Mouse (Mus musculus): ENCODE data around the gene Unc5a. TPM values are rescaled to one million over a fixed set of nuclear protein-coding genes. Genes with fewer than 3 reads are reported as not detected.
A peak's percentile ranks its signal among the peaks of the same experiment; 100 is the strongest.

Gene Unc5a
- 2.3 and 2.6 TPM in 2 replicates for polyA plus RNA-seq (2015; fragmentation: Nextera tagmentation; extraction: Ambion mirVana)

GRCm38 (mm10) chr13:54948531-54949493 lies at the start of gene Unc5a:
Gene Unc5a (plus strand): TSS chr13:54949411.
- no peaks in the 10 kb centered on the region for H3K9me3 ChIP-seq
- peaks cover 99% of the 10 kb centered on the region for H3K27me3 ChIP-seq (replicated peaks)
- H3K4me1 ChIP-seq = peaks cover 20% of the 10 kb centered on the region
- H3K4me3 ChIP-seq = peak within 1 kb of the TSS; percentile 68
- no peak for ATAC-seq (ENCODE audit: extremely low read depth, insufficient number of reproducible peaks, low FRiP score, low TSS enrichment)
- WGBS = under 1% methylated on average over 73 of the region's 91 CpGs
- H3K4me2 ChIP-seq = peak within 1 kb of the TSS; percentile 99
- H3K36me3 ChIP-seq = no peaks in the 10 kb centered on the region
- H3K9ac ChIP-seq = peak within 1 kb of the TSS; percentile 77
- 0 out of 2 replicates have a peak within 1 kb of the TSS, but pooled peaks have one; percentile 20 for H3K27ac ChIP-seq (replicated peaks)

- Histone ChIP-seq H3K27ac (replicated peaks) (no peak overlapping the region), H3K9ac (no peak overlapping the region), H3K4me2 (peak overlapping the region; percentile 2; the same call in 1 of the 2 replicates), H3K36me3 (no peaks in the 10 kb centered on the region), H3K27me3 (replicated peaks) (peaks cover 65% of the 10 kb centered on the region), H3K9me3 (no peaks in the 10 kb centered on the region; the same call in 1 of the 2 replicates), H3K4me3 (no peak overlapping the region), H3K4me1 (peaks cover 7% of the 10 kb centered on the region; the same call in 1 of the 2 replicates)
- ATAC-seq (ENCODE audit: extremely low read depth, insufficient number of reproducible peaks, low FRiP score, low TSS enrichment) = no peak
- WGBS = 5% methylated on average over 17 of the region's 17 CpGs
These were observed 37.2 kb upstream of the Unc5a start for GRCm38 (mm10) chr13:54912053-54912452.

GRCm38 (mm10) chr13:54912894-54913621 lies 36.2 kb upstream of the Unc5a start:
- no peak overlapping the region for H3K9ac ChIP-seq
- no peak for ATAC-seq (ENCODE audit: extremely low read depth, insufficient number of reproducible peaks, low FRiP score, low TSS enrichment)
- no peaks in the 10 kb centered on the region; the same call in 1 of the 2 replicates for H3K9me3 ChIP-seq
- no peak overlapping the region for H3K27ac ChIP-seq (replicated peaks)
- peaks cover 7% of the 10 kb centered on the region; the same call in 1 of the 2 replicates for H3K4me1 ChIP-seq
- H3K36me3 ChIP-seq = no peaks in the 10 kb centered on the region
- WGBS = 11% methylated on average over 16 of the region's 16 CpGs
- peaks cover 57% of the 10 kb centered on the region for H3K27me3 ChIP-seq (replicated peaks)
- no peak overlapping the region for H3K4me3 ChIP-seq
- no peak overlapping the region for H3K4me2 ChIP-seq

GRCm38 (mm10) chr13:54916644-54917043 lies 32.6 kb upstream of the Unc5a start:
- WGBS = 41% methylated on average over 5 of the region's 5 CpGs
- no peak for ATAC-seq (ENCODE audit: extremely low read depth, insufficient number of reproducible peaks, low FRiP score, low TSS enrichment)
- Histone ChIP-seq H3K9ac (no peak overlapping the region), H3K4me2 (no peak overlapping the region), H3K4me3 (no peak overlapping the region), H3K27ac (replicated peaks) (no peak overlapping the region), H3K9me3 (no peaks in the 10 kb centered on the region; the same call in 1 of the 2 replicates), H3K27me3 (replicated peaks) (peaks cover 30% of the 10 kb centered on the region), H3K36me3 (no peaks in the 10 kb centered on the region), H3K4me1 (peaks cover 7% of the 10 kb centered on the region; the same call in 1 of the 2 replicates)

GRCm38 (mm10) chr13:54918910-54919309 lies 30.3 kb upstream of the Unc5a start:
- Histone ChIP-seq H3K9ac (no peak overlapping the region), H3K9me3 (no peaks in the 10 kb centered on the region; the same call in 1 of the 2 replicates), H3K36me3 (no peaks in the 10 kb centered on the region), H3K4me1 (no peaks in the 10 kb centered on the region), H3K4me2 (no peak overlapping the region), H3K27ac (replicated peaks) (no peak overlapping the region), H3K4me3 (no peak overlapping the region), H3K27me3 (replicated peaks) (peaks cover 7% of the 10 kb centered on the region)
- ATAC-seq (ENCODE audit: extremely low read depth, insufficient number of reproducible peaks, low FRiP score, low TSS enrichment) = no peak
- 54% methylated on average over 8 of the region's 8 CpGs for WGBS

GRCm38 (mm10) chr13:54919666-54920065 lies 29.5 kb upstream of the Unc5a start:
- Histone ChIP-seq H3K27me3 (replicated peaks) (no peaks in the 10 kb centered on the region; the same call in 1 of the 2 replicates), H3K4me2 (no peak overlapping the region), H3K27ac (replicated peaks) (no peak overlapping the region), H3K9me3 (no peaks in the 10 kb centered on the region; the same call in 1 of the 2 replicates), H3K36me3 (no peaks in the 10 kb centered on the region), H3K9ac (no peak overlapping the region), H3K4me3 (no peak overlapping the region), H3K4me1 (no peaks in the 10 kb centered on the region)
- 36% methylated on average over 5 of the region's 5 CpGs for WGBS
- no peak for ATAC-seq (ENCODE audit: extremely low read depth, insufficient number of reproducible peaks, low FRiP score, low TSS enrichment)

- WGBS = 67% methylated on average over 9 of the region's 9 CpGs
- Histone ChIP-seq H3K4me2 (no peak overlapping the region), H3K9ac (no peak overlapping the region)
These were observed 27.5 kb upstream of the Unc5a start for GRCm38 (mm10) chr13:54921700-54922099.

GRCm38 (mm10) chr13:54923705-54924104 lies 25.5 kb upstream of the Unc5a start:
- no peaks in the 10 kb centered on the region for H3K4me1 ChIP-seq
- no peak for ATAC-seq (ENCODE audit: extremely low read depth, insufficient number of reproducible peaks, low FRiP score, low TSS enrichment)
- no peak overlapping the region for H3K27ac ChIP-seq (replicated peaks)
- 67% methylated on average over 2 of the region's 2 CpGs for WGBS
- no peak overlapping the region for H3K4me2 ChIP-seq
- no peaks in the 10 kb centered on the region for H3K27me3 ChIP-seq (replicated peaks)
- H3K9me3 ChIP-seq = no peaks in the 10 kb centered on the region
- no peaks in the 10 kb centered on the region for H3K36me3 ChIP-seq
- no peak overlapping the region for H3K9ac ChIP-seq
- H3K4me3 ChIP-seq = no peak overlapping the region

More at GRCm38 (mm10) chr13:54921700-54922099, 27.5 kb upstream of the Unc5a start:
- H3K4me1 ChIP-seq = no peaks in the 10 kb centered on the region
- no peaks in the 10 kb centered on the region for H3K27me3 ChIP-seq (replicated peaks)
- ATAC-seq (ENCODE audit: extremely low read depth, insufficient number of reproducible peaks, low FRiP score, low TSS enrichment) = no peak
- H3K36me3 ChIP-seq = no peaks in the 10 kb centered on the region
- H3K4me3 ChIP-seq = no peak overlapping the region
- H3K9me3 ChIP-seq = no peaks in the 10 kb centered on the region
- H3K27ac ChIP-seq (replicated peaks) = no peak overlapping the region

- Histone ChIP-seq H3K36me3 (no peaks in the 10 kb centered on the region), H3K4me1 (no peaks in the 10 kb centered on the region), H3K4me2 (no peak overlapping the region), H3K9ac (no peak overlapping the region), H3K27me3 (replicated peaks) (no peaks in the 10 kb centered on the region), H3K4me3 (no peak overlapping the region), H3K9me3 (no peaks in the 10 kb centered on the region), H3K27ac (replicated peaks) (no peak overlapping the region)
- no peak for ATAC-seq (ENCODE audit: extremely low read depth, insufficient number of reproducible peaks, low FRiP score, low TSS enrichment)
- WGBS = 41% methylated on average over 8 of the region's 8 CpGs
These were observed 23.7 kb upstream of the Unc5a start for GRCm38 (mm10) chr13:54925466-54925865.

GRCm38 (mm10) chr13:54926654-54927053 lies 22.6 kb upstream of the Unc5a start:
- Histone ChIP-seq H3K4me1 (no peaks in the 10 kb centered on the region), H3K4me3 (no peak overlapping the region), H3K4me2 (no peak overlapping the region), H3K27me3 (replicated peaks) (no peaks in the 10 kb centered on the region), H3K36me3 (no peaks in the 10 kb centered on the region), H3K27ac (replicated peaks) (no peak overlapping the region), H3K9me3 (no peaks in the 10 kb centered on the region), H3K9ac (no peak overlapping the region)
- ATAC-seq (ENCODE audit: extremely low read depth, insufficient number of reproducible peaks, low FRiP score, low TSS enrichment) = no peak
- WGBS = 51% methylated on average over 4 of the region's 4 CpGs

GRCm38 (mm10) chr13:54930123-54930522 lies 19.1 kb upstream of the Unc5a start:
- 43% methylated on average over 4 of the region's 4 CpGs for WGBS
- H3K4me1 ChIP-seq = no peaks in the 10 kb centered on the region
- no peak overlapping the region for H3K9ac ChIP-seq
- no peak overlapping the region for H3K4me2 ChIP-seq
- H3K4me3 ChIP-seq = no peak overlapping the region
- ATAC-seq (ENCODE audit: extremely low read depth, insufficient number of reproducible peaks, low FRiP score, low TSS enrichment) = no peak
- H3K36me3 ChIP-seq = no peaks in the 10 kb centered on the region
- H3K9me3 ChIP-seq = no peaks in the 10 kb centered on the region
- H3K27ac ChIP-seq (replicated peaks) = no peak overlapping the region
- H3K27me3 ChIP-seq (replicated peaks) = peaks cover 25% of the 10 kb centered on the region
